Mouse (Mus musculus) MEL-GATA-1-ER (cell line): Measurements from ENCODE around the gene Irx5.

Experiments used
- DNase-seq: peaks from one replicate; pipeline ENCODE4 v3.0.0-alpha.2; 2012; ENCODE audit warnings: low read depth; ENCODE audit errors: extremely low read depth

Gene Irx5

GRCm38 (mm10) chr8:92360083-92360861 is 2.8 kb downstream of the Irx5 start:
- DNase-seq = no peak

DNA sequence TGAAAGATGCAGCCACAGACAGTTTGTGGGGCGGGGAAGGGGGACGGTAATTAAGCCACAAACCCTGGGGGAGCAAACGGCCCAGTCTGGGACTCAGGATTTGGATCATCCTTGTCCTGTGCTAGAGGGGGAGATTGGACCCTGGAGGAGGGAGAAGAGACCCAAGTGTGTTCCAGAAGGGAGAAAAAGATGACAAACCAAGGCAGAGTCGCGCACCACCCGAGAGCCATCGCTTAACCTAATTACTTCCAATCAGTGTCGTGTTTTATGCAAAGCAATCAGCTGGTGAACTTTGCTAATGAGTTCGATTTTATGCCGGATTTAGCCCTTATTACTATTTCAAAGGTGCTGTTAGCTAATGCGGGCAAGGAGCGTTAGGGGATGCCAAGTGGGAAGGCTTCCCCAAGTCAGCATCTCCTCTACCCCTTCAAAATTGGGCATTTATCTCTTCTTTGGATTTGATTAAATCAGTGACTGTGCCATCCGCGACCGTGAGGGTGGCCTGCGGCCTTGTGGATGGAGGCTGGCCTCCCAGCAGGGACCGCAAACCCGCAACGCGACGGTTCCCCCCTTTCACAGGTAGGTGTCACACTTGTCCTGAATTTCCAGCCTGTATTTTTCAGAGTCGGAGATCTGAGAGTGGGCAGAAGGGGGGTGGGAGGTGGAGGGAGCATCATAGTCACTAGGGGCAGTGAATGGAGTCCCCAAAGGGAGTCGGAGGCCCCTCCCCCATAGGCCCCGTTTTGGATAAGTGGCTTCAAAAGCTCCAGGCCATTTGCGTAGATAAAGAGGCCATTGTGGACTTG is 4.3 kb downstream of the Irx5 start:
- no peak for DNase-seq

DNA sequence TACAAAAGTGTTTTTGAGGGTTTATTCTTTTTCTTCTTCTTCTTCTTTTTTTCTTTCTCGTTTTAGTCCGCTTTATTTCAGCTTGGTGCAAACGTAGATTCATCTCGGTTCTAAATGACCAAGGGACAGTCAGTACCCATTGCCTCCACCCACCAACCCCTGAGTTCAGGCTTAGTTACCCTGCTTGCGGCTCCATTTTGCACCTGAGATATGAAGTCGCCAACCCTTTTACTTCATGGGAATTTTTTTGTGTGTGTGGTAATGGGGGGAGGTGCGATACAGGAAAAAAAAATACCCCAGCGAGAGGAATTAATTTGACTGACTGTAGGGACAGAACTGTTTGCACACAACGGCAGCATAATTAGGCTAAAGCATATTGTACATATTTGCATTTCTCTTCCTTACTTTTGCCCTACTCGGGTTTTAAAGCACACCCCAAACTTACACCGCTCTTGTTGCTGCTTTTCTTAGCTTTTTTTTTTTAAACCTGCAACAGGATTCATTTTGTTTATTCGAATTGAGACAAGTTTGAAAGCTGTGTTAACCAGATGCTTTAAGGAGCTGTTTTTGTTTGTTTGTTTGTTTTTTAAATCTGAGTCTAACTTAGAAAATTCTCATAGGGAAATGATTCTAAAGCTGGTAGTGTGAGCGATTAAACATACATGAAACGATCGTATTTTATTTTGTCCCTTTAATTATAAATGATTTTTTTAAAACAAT is 5.1 kb downstream of the Irx5 start:
- DNase-seq = no peak

DNA sequence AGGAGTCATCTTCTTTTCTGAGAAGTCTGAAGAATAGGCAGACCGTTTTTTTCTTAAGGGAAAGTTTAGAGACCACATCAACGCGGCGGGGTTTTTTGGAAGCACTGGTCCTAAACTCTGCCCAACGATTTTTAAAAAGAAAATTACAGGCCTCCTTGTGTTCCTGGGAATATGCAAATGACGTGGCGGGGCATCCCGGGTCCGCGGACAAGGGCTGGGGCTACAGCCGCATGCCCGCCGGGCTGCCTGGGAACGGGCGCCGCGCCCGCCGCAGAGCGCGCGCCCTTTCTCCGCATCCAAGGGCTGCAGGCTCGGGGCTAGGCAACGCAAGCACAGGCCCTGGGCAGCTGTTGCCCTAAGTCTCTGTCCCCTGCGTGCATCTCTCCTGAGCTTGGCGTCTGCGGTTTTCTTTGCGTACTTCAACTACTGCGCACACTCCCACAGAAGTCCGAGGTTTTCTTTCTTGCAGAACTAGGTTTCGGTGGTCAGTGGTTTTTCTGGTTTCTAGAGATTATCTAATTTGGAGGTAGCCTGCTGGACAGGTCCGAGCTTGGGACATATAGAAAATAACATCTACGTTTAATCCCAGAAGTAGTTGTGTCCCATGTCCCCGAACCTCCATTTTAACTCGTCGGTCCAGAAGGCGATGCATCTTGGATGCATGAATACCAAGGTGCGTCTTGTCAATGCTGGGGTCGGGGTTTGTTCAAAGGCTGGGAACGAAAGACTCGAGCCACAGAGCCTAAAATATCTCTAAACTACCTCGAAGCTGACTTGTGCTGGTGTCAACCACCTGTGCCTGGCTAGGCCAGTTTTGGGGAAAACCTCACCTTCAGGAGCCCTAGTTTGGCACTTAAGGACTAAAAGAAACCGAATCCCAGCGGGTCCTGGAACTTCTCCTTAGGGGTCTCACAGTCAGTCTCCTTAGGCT is 6.1 kb downstream of the Irx5 start:
- no peak for DNase-seq

- DNase-seq = no peak
Measured at GRCm38 (mm10) chr8:92364148-92364775, 6.8 kb downstream of the Irx5 start.

GRCm38 (mm10) chr8:92364776-92365240 is 7.4 kb downstream of the Irx5 start:
- DNase-seq = no peak

GRCm38 (mm10) chr8:92365241-92365943 is 8.0 kb downstream of the Irx5 start:
- no peak for DNase-seq

- DNase-seq = no peak
Measured at GRCm38 (mm10) chr8:92365944-92366735, 8.7 kb downstream of the Irx5 start.

DNA sequence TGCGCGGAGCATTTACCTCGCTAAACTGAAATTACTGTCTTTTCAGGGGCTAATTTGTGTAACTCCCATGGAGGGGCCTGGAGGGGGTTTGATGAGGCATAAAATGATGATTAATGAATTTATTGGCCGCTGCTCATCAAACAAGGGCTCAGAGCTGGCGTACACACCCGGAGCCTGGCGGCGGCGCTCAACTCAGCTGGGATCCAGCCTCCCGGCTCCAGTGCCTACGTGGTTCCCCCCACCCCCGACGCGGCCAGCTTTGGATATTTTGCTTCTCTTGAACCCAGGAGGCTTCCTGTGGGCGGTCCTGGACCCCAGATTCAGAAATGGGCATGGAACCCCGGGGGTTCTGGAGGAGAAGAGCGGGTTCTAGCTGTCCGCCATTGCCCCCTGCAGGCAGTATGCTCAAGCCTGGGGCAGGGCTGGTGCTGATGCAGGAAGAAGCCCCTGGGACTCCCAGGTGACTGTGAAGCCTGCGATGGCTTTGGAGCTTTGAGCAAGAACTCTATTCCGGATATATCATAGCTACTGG is 9.4 kb downstream of the Irx5 start:
- DNase-seq = no peak

DNA sequence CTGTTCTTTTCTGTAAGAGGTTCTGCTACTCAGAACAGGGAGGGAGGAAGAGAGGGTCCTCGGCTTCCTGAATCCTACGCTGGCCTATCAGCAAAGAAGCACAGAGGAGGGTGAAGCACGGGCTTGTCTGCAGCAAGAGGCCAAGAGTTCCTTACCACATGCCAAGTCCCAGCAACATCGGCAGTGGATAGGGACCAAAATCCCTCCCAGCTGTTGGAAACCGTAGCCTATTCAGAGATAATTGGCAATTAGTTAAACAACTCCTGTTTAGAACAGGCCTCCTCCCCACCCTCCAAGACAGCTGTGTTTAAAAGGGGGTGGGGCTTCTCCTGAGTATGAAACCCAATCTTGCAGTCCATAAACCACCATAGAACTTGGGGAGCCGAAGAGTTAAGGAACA is 22.1 kb downstream of the Irx5 start:
- DNase-seq = no peak

GRCm38 (mm10) chr8:92380571-92380970 is 23.1 kb downstream of the Irx5 start:
- DNase-seq = no peak

DNA sequence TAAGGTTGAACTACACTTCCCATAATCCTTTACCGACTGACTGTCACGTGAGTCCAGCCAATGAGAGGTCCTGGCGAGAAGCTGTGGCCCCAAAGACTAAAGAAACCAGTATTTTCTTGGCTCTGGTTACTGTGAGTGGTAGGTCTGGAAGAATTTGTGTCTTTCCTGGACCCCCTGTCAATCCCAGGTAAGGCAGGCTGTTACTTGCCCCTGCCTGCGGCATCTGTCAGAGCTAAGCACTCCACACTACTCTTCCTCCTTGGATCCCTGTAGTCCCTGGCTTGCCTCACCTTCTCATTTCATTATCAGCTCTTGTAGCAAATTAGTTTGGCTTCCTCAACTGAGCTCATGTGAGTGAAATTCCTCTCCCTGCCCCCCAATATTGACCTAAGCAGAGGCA is 30.5 kb downstream of the Irx5 start:
- no peak for DNase-seq

GRCm38 (mm10) chr8:92404218-92404617 is 46.8 kb downstream of the Irx5 start:
- DNase-seq = no peak

DNA sequence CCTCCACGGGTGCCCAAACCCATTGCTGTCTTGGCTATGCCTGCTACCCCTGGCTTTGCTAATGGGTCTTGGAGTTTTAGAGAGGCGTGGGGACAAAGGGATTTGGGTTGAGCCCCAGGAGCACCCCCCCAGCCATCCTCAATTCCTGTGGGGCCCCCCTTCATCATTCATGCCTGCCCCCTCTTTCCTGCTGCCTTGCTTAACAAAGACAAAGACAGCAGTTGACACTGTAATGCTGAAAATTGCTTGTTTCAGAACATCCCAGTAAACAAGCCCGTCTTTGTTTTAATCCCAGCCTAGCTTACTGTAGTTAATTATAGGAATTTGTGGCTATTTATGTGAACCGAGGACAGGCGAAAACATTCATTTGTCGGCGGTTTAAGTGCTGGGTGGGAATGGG is 50.7 kb downstream of the Irx5 start:
- DNase-seq = no peak

DNA sequence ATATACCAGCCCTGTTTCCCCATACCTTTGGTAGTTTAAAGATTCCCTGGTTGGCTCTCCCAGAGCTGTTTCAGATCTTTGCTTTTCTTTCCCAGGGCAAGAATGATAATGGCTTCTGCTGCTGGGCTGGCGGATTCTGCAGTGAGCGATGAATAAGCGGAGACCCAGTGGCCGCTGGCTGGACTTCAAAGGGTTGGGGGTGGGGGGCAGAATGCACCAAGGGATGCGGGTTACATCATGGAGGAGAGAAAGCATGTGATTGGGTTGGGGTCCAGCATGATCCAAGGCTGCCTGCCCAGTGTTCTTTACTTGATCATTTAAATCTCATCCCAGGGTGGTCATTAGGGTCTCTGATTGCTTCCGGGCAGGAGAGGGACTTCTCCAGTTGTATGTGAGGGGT is 56.2 kb downstream of the Irx5 start:
- no peak for DNase-seq

GRCm38 (mm10) chr8:92420666-92421065 is 63.2 kb downstream of the Irx5 start:
- DNase-seq = no peak
